Mouse (Mus musculus) lung, embryonic 14.5 days (tissue): ENCODE measurements at regions not wholly inside any gene's neighbourhood (a gene's known extent, or its start where the extent isn't known, plus 50 kb on each side); places are given as distances from the start of the nearest gene placed in this dataset.

Experiments used
- ATAC-seq: fragments of 200-750 bp; cut with Nextera tagmentation; 2 replicates; pipeline ENCODE4 v1.8.0; 2017; ENCODE audit warnings: mild to moderate bottlenecking, moderate TSS enrichment, moderate library complexity; ENCODE audit not compliant: insufficient read depth
- DNase-seq: peaks from one replicate; pipeline ENCODE4 v3.0.0-alpha.2; 2015
- H3K27ac ChIP-seq: fragments of 300-500 bp; sonication (generic); 2 replicates; pipeline ENCODE4 v1.5.1; 2014; ENCODE audit warnings: low read depth, mild to moderate bottlenecking, moderate library complexity
- H3K27me3 ChIP-seq: fragments of 300-500 bp; sonication (generic); 2 replicates; pipeline ENCODE4 v1.6.1; 2014; ENCODE audit warnings: low read length, control low read depth; ENCODE audit not compliant: insufficient read depth
- H3K36me3 ChIP-seq: fragments of 300-500 bp; sonication (generic); 2 replicates; pipeline ENCODE4 v1.6.1; 2014; ENCODE audit warnings: control low read depth; ENCODE audit not compliant: insufficient read depth
- H3K4me1 ChIP-seq: fragments of 300-500 bp; sonication (generic); 2 replicates; pipeline ENCODE4 v1.6.1; 2014; ENCODE audit warnings: antibody characterized with exemption, control low read depth; ENCODE audit not compliant: insufficient read depth
- H3K4me2 ChIP-seq: fragments of 300-500 bp; sonication (generic); 2 replicates; pipeline ENCODE4 v1.6.1; 2014; ENCODE audit warnings: mild to moderate bottlenecking
- H3K4me3 ChIP-seq: fragments of 300-500 bp; sonication (generic); 2 replicates; pipeline ENCODE4 v1.5.1; 2014; ENCODE audit warnings: low read depth, low read length
- H3K9ac ChIP-seq: fragments of 300-500 bp; sonication (generic); 2 replicates; pipeline ENCODE4 v1.6.1; 2014
- H3K9me3 ChIP-seq: fragments of 300-500 bp; sonication (generic); 2 replicates; pipeline ENCODE4 v1.6.1; 2016; ENCODE audit warnings: low read depth, low read length, control low read depth
- CTCF ChIP-seq: IDR thresholded peaks from 2 replicates; pipeline ENCODE4 v1.5.1; 2016; ENCODE audit warnings: antibody characterized with exemption, low read depth
- WGBS: fragments of 180-500 bp; shearing (Covaris S2); extraction: QIAGEN DNeasy Blood & Tissue Kit; methylation state at CpG from one replicate; pipeline ENCODE4 v1.1.7; 2014; 5-methylcytosine and 5-hydroxymethylcytosine counted together

- ATAC-seq (no peak), DNase-seq (no peak)
- no peak for TF ChIP-seq CTCF
- no peak overlapping the region for H3K27ac ChIP-seq
- no peaks in the 10 kb centered on the region for H3K27me3 ChIP-seq
- no peaks in the 10 kb centered on the region for H3K4me1 ChIP-seq
- no peak overlapping the region for H3K9ac ChIP-seq
- H3K4me2 ChIP-seq = no peak overlapping the region
- WGBS = 73% methylated on average over 3 of the region's 3 CpGs
- H3K9me3 ChIP-seq = no peaks in the 10 kb centered on the region
- no peaks in the 10 kb centered on the region for H3K36me3 ChIP-seq
- H3K4me3 ChIP-seq = no peak overlapping the region
Measured at GRCm38 (mm10) chr14:87346812-87347211, 69.6 kb upstream of the Tdrd3 start.

- no peaks in the 10 kb centered on the region for H3K27me3 ChIP-seq
- WGBS = 62% methylated on average over 3 of the region's 3 CpGs
Measured at GRCm38 (mm10) chr14:87348825-87349224, 67.6 kb upstream of the Tdrd3 start.

GRCm38 (mm10) chr14:87365793-87366192 lies 50.6 kb upstream of the Tdrd3 start:
- no peaks in the 10 kb centered on the region for H3K9me3 ChIP-seq
- 94% methylated on average over 2 of the region's 2 CpGs for WGBS
- TF ChIP-seq CTCF = no peak
- H3K4me3 ChIP-seq = no peak overlapping the region
- H3K27ac ChIP-seq = no peak overlapping the region
- H3K4me2 ChIP-seq = no peak overlapping the region
- no peaks in the 10 kb centered on the region for H3K4me1 ChIP-seq
- H3K36me3 ChIP-seq = no peaks in the 10 kb centered on the region
- no peaks in the 10 kb centered on the region for H3K27me3 ChIP-seq
- no peak overlapping the region for H3K9ac ChIP-seq
- no peak for ATAC-seq
- DNase-seq = no peak

More at GRCm38 (mm10) chr14:87348825-87349224, 67.6 kb upstream of the Tdrd3 start:
- H3K9me3 ChIP-seq = no peaks in the 10 kb centered on the region
- ATAC-seq = no peak
- no peak overlapping the region for H3K9ac ChIP-seq
- no peaks in the 10 kb centered on the region for H3K36me3 ChIP-seq
- H3K4me3 ChIP-seq = no peak overlapping the region
- H3K4me1 ChIP-seq = no peaks in the 10 kb centered on the region
- no peak for TF ChIP-seq CTCF
- no peak overlapping the region for H3K27ac ChIP-seq
- no peak for DNase-seq
- H3K4me2 ChIP-seq = no peak overlapping the region
